Mouse (Mus musculus): ENCODE results near the gene Znrf1.

Gene Znrf1

GRCm38 (mm10) chr8:111533503-111533902 lies 2.4 kb upstream of the Znrf1 start:
- DNase-seq (ENCODE audit: low spot score) = no peak

- DNase-seq (ENCODE audit: low spot score) = no peak
These were observed 406 bp upstream of the Znrf1 start for GRCm38 (mm10) chr8:111535491-111535890.

GRCm38 (mm10) chr8:111536978-111537764 lies 1.3 kb downstream of the Znrf1 start:
- DNase-seq (ENCODE audit: low spot score) = peak; percentile 40

- DNase-seq (ENCODE audit: low spot score) = no peak
These were observed 1.9 kb downstream of the Znrf1 start for GRCm38 (mm10) chr8:111537765-111538158.

- DNase-seq (ENCODE audit: low spot score) = no peak
These were observed 2.3 kb downstream of the Znrf1 start for GRCm38 (mm10) chr8:111538194-111538593.

DNA sequence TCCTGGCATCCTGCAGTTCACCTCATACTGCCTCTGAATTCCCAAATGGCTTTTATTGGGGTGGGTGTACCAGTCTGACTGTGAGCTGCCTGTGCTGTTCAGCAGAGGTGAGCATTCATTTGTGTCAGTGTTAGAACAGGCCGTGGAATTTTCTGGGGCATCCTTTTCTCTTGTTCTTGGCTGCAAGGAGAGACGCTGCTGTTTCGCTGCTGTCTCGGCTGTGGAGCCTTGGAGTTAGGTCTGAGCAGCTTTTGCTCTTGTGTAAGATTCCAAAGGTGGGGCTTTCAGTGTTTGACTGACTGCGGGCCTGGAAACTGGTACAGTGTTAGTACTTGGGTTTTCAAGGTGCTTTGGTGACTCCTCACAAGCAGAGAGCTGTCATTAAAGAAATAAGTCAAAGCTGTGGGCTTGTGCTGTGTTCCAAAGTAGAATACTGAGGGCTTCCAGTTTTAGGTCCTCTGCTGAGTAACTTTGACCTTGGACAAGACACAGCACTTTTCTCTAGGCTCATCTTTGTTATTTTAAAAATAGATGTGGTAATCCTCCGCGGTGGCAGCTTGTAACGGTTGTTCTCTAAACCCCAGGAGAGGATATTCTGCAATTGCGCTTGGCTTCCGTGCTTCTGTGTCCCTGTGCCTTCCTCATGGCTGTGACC lies 3.7 kb downstream of the Znrf1 start:
- no peak for DNase-seq (ENCODE audit: low spot score)

- no peak for DNase-seq (ENCODE audit: low spot score)
These were observed 7.9 kb downstream of the Znrf1 start for GRCm38 (mm10) chr8:111543712-111544380.

DNA sequence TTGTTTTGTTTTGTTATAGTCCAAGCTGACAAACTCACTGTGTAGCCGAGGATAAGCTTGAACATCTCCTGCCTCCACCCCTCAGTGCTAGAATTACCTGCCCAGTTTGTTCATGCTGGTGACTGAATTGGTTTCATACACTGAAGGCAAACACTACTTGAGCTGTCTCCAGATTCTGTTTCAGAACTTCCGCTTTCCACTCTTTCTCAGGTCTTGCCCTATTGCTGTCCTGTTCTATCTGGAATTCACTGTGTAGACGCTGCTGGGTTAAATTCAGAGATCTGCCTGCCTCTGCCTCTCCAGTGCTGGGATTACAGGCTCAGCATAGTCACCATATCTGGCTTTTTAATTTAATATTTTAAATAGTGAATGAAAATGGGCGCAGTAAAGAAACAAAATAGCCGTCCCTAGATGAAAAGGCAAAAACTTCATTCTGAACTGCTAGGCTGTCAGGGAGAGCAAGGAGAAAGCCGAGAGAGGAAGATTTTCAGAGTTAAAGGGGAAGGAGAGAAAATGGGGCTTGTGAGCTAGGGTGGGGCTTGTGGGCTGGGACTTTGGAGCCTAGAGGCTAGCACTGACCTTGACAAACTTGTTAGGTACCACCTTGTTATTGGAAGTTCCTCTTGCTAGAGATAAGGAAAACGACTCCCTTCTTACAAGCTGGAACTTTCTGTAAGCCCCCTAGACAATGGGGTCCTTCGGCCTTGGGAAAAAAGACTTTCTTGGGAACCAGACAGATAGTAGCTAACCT lies 9.7 kb downstream of the Znrf1 start:
- DNase-seq (ENCODE audit: low spot score) = no peak

DNA sequence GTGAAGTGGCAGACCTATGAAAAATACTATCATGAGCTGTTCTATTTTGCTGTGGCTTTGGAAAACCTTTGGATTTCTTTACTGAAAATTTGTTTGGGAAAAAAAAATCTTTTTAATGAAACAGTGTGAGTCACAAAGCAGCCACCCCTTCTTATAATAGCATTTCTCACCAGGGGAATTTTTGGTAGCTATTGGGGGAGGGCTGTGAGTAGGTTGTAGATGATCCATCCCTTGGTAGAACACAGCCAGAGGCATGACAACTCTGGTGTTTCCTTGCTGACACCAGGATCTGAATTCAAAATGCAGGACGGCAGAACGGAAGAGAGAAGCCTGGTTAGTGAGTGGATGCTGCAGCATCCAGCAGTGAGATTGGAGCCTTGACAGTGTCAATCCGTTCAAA lies 11.2 kb downstream of the Znrf1 start:
- DNase-seq (ENCODE audit: low spot score) = no peak

- DNase-seq (ENCODE audit: low spot score) = no peak
These were observed 12.3 kb downstream of the Znrf1 start for GRCm38 (mm10) chr8:111548201-111548600.

DNA sequence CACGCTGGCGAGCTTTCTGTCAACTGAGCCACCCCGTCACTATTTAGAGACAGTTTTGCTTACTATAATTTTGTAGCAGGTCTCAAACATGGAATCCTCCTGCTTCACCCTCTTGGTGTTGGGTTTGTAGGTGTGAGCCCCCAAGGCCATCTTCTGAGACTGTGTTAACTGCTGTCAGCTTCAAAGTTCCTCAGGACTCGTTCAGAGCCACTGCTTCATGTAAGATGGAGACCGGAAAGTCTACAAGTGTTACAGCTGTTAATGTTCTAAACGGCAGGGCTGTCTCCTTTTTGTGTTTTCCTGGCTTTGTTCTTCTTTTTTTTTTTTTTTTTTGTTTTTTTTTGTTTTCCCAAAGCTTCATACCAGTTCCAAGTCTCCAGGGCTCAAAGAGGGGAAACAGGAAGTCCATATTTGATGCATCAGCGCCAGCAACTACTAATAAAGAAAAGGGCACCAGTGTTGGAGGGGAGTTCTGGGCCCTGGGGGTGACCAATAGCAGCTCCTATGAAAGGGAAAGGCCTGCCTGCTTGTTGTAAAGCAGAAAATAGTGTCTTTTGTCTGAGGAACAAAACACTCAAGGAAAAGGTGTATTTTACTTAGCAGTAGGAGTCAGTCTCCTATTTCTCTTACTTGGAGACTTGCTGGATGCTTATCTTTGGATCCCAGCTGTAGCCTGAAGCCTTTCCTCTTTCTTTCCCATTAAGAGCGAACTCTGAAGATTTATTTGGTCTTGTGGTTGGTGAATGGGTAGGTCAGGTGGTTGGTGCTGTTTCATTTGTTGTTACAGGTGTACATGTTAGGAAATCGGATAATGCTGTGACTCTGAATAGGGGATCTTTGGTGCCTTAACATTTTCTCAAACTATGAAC lies 14.3 kb downstream of the Znrf1 start:
- DNase-seq (ENCODE audit: low spot score) = no peak

GRCm38 (mm10) chr8:111551511-111552130 lies 15.7 kb downstream of the Znrf1 start:
- DNase-seq (ENCODE audit: low spot score) = no peak

DNA sequence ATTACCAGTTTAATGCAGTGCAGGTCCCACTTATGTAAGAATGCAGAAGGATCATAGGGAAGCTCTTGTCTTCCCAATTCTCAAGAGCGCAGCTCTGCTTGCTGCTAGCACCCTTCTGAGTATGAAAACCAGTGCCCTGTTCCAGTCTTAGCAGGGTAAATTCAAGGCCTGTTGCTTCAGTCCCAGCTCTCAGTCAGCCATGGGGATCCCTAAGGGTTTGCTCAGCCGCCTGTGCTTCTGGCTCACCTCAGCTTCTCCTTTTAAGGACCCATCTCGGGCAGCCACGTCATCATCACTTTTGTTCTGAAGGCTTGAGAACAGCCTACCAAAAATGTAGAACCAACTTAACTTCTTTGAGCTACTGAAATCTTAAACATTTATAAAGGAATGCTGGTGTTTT lies 25.9 kb downstream of the Znrf1 start:
- DNase-seq (ENCODE audit: low spot score) = no peak

DNA sequence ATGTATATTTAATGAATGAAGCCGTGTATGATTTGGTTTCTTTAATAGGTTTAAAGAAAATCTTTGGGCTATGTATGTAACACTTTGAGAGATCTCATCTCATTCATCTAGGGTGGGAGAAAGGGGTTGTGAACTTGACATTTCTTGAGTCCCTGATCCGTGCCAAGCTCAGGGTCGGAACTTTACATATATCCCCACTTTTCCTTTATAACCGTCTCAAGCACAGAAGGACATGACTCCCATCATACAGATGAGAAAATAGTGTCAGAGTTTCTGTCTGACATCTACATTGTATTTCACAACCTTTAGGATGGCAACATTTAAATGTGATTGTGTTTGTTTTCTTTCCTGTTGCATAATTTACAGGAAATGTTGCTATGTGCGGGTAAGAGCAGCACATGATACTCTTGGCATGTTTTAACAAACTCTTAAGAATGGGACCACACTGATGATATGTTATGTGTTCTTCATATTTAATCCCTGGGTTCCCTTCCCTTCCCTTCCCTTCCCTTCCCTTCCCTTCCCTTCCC lies 26.4 kb downstream of the Znrf1 start:
- no peak for DNase-seq (ENCODE audit: low spot score)

- no peak for DNase-seq (ENCODE audit: low spot score)
These were observed 27.2 kb downstream of the Znrf1 start for GRCm38 (mm10) chr8:111563075-111563474.

DNA sequence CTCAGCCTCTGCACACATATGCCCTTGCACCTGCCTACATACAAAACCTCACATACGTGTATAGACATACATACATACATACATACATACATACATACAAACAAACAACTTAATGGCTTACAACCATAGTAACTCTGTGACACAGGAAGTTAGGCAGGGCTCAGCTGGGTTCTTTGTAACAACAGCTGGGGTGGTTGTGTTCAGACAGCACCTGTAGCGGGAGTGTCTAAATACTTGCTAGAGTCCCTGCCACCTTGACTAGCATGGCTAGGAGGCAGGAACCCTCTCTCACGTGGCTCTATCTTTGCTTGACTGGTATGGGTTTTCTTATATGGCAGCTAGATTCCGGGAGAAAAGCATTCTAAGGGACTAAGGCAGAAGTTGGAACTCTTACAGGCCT lies 27.8 kb downstream of the Znrf1 start:
- no peak for DNase-seq (ENCODE audit: low spot score)

DNA sequence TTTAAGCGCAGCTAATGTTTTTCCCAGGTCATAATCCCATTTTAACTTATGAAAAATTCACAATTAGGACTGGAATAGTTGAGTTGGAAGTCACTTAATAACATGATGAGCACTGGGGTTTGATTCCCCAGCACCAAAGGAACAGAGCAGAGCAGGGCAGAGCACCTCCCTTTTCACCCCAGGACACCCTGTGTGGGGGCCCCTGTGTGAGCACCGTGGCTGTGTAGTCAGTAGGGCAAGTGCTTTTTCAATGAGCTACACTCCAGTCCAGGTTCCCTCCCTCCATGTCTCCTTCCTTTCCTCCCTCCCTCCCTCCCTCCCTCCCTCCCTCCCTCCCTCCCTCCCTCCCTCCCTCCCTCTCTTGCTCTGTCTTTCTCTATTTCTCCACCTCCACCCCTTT lies 28.2 kb downstream of the Znrf1 start:
- DNase-seq (ENCODE audit: low spot score) = no peak

GRCm38 (mm10) chr8:111565784-111566191 lies 29.9 kb downstream of the Znrf1 start:
- DNase-seq (ENCODE audit: low spot score) = no peak

DNA sequence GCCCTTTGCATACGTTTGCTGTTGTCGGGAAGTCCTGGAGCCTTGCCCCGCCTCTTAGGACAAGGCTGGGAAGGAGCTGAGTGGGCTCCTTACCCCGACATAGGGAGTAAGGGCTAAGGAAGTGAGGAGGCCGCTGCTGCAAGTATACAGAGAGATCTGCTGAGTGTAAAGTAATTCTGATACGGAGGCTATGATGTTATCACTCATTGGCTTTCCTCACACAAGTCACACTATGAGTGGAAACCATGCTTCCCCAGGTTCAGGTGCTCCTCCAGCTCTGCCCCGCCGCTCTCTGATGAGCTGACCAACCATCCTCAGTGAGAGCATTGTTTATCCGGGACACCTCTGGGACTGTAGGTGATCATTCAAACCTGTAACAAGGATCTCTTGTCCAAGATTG lies 30.4 kb downstream of the Znrf1 start:
- DNase-seq (ENCODE audit: low spot score) = no peak

GRCm38 (mm10) chr8:111567571-111567970 lies 31.7 kb downstream of the Znrf1 start:
- DNase-seq (ENCODE audit: low spot score) = no peak

- no peak for DNase-seq (ENCODE audit: low spot score)
These were observed 32.1 kb downstream of the Znrf1 start for GRCm38 (mm10) chr8:111568029-111568428.
